Mouse (Mus musculus) liver, adult 2 months (tissue): ENCODE data around the gene Arhgap22.

Source experiments
- CTCF ChIP-seq: fragments of 200-500 bp; IDR thresholded peaks from 2 replicates; pipeline ENCODE4 v1.5.1; 2011; ENCODE audit warnings: low read depth, low read length, control low read depth
- POLR2A ChIP-seq: fragments of 200-500 bp; IDR thresholded peaks from 2 replicates; pipeline ENCODE4 v1.6.1; 2011; ENCODE audit warnings: low read length, control low read depth; ENCODE audit not compliant: insufficient read depth; ENCODE audit errors: extremely low read depth

DNA sequence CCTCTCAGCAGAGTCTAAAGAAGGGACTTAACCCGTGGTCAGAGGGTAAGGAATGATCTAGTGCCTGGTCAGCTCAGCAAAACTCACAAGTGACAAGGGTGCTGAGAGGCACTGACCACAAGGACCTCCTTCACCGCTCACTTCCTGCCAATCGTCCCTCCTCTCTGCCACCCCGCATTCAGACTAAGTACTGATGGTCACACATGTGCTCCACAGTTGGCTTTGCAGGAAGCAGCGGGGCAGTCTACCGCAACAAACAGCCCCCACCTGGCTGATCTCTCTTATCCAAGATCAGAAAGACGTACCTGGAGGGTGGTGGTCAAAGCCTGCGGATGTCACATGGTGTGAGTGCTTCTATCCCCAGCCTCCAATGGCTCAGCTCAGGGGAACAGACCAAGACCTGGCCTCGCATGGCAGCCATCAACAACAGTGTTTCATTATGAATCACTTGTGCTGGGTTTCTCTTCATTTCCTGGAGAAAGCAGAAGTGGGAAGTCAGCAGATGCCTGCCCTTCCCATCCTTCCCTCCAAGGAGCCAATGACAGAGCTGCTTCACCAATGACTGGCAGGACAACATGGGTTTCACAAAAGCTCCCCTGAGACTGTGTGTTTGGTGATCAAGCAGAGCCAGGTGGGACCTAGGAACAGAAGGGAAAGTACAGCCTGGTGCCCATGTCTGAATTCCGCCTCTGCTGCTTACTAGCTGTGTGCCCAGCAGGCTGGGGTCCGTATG, 28.6 kb upstream of the Arhgap22 start, which contains the start of gene Wdfy4:
- TF ChIP-seq CTCF (no peak), POLR2A (no peak)
